Mouse (Mus musculus) c-Kit-positive CD71-negative TER-119-negative erythroid progenitor cells, embryonic 14.5 days (primary cell): ENCODE data around the gene Mien1.

Source experiments
- DNase-seq: peaks from one replicate; pipeline ENCODE4 v3.0.0-alpha.2; 2013; ENCODE audit warnings: low read depth

Gene Mien1

GRCm38 (mm10) chr11:98426592-98426991 lies 12.2 kb downstream of the Mien1 start:
- no peak for DNase-seq

- DNase-seq: no peak
Observed at GRCm38 (mm10) chr11:98418939-98419547, 19.7 kb downstream of the Mien1 start.

- no peak for DNase-seq
Observed at GRCm38 (mm10) chr11:98418273-98418672, 20.5 kb downstream of the Mien1 start.

- no peak for DNase-seq
Observed at GRCm38 (mm10) chr11:98417074-98417473, 21.7 kb downstream of the Mien1 start.

- DNase-seq: no peak
Observed at GRCm38 (mm10) chr11:98414162-98414561, 24.6 kb downstream of the Mien1 start.

- no peak for DNase-seq
Observed at GRCm38 (mm10) chr11:98413731-98414130, 25.1 kb downstream of the Mien1 start.

GRCm38 (mm10) chr11:98412797-98413301 lies 25.9 kb downstream of the Mien1 start:
- no peak for DNase-seq

- no peak for DNase-seq
Observed at GRCm38 (mm10) chr11:98412273-98412796, 26.5 kb downstream of the Mien1 start, which contains the start of gene Erbb2. TSS of gene Erbb2 (plus strand) at chr11:98412470.

- DNase-seq: no peak
Observed at GRCm38 (mm10) chr11:98409341-98409822, 29.4 kb downstream of the Mien1 start.

GRCm38 (mm10) chr11:98408872-98409271 lies 29.9 kb downstream of the Mien1 start:
- no peak for DNase-seq

GRCm38 (mm10) chr11:98406621-98407020 lies 32.2 kb downstream of the Mien1 start:
- DNase-seq: no peak

GRCm38 (mm10) chr11:98400816-98401215 lies 38.0 kb downstream of the Mien1 start:
- DNase-seq: no peak

- DNase-seq: peak; percentile 79
Observed at GRCm38 (mm10) chr11:98400161-98400726, 38.5 kb downstream of the Mien1 start, which contains the start of gene Pgap3. TSS of gene Pgap3 (minus strand) at chr11:98400490.

- DNase-seq: no peak
Observed at GRCm38 (mm10) chr11:98397946-98398345, 40.8 kb downstream of the Mien1 start.

GRCm38 (mm10) chr11:98395041-98395440 lies 43.8 kb downstream of the Mien1 start:
- no peak for DNase-seq

GRCm38 (mm10) chr11:98394301-98394700 lies 44.5 kb downstream of the Mien1 start:
- no peak for DNase-seq

- peak; percentile 49 for DNase-seq
Observed at GRCm38 (mm10) chr11:98393317-98393716, 45.5 kb downstream of the Mien1 start.

- no peak for DNase-seq
Observed at GRCm38 (mm10) chr11:98392645-98393044, 46.1 kb downstream of the Mien1 start.

- no peak for DNase-seq
Observed at GRCm38 (mm10) chr11:98392034-98392433, 46.8 kb downstream of the Mien1 start.

- no peak for DNase-seq
Observed at GRCm38 (mm10) chr11:98390141-98390540, 48.6 kb downstream of the Mien1 start.

GRCm38 (mm10) chr11:98389221-98389780 lies 49.5 kb downstream of the Mien1 start:
- peak; percentile 44 for DNase-seq

GRCm38 (mm10) chr11:98388282-98388681 lies 50.5 kb downstream of the Mien1 start:
- DNase-seq: no peak
